In genomic region chr1:74391844-74392441, GRCm38 (mm10) we compare ENCODE assay signal across 8 mouse cellular contexts. TPM values are rescaled to one million over a fixed set of nuclear protein-coding genes. Genes with fewer than 3 reads are reported as not detected.
DNase-seq lines count a peak whose midpoint lies in the region; ATAC-seq and TF ChIP-seq lines count a peak whose summit lies in the region.

No protein-coding gene starts in this region.

- TF ChIP-seq CTCF in MEL (IDR thresholded peaks at IDR 0.05 in 2 of 3, conservative IDR thresholded peaks at IDR 0.05 in 1 of 3; ENCODE audit: control insufficient read depth in 1 of 3, insufficient read depth in 1 of 3, low read depth in 2 of 3, low read length in 3 of 3, poor library complexity in 1 of 3, severe bottlenecking in 1 of 3) = no peak
- TF ChIP-seq CTCF in brain, embryonic 14.5 days (IDR thresholded peaks at IDR 0.05; ENCODE audit: borderline replicate concordance, extremely low read depth, insufficient read depth, insufficient read length) = no peak

- no peak for TF ChIP-seq RAD21 in MEL (IDR thresholded peaks at IDR 0.05; ENCODE audit: low read depth, low read length)

- TF ChIP-seq POLR2A in MEL (IDR thresholded peaks at IDR 0.05; ENCODE audit: control insufficient read depth in 1 of 2, insufficient read depth in 1 of 2, low read depth in 1 of 2, low read length in 2 of 2, poor library complexity in 1 of 2) = 0 out of 4 replicates have a peak, but pooled peaks of 1 of the 2 experiments have one; percentile 53
- 0 out of 2 replicates have a peak, but pooled peaks have one; percentile 30 for TF ChIP-seq POLR2A in brain, embryonic 14.5 days (IDR thresholded peaks at IDR 0.05; ENCODE audit: borderline replicate concordance, extremely low read depth, insufficient read depth, insufficient read length, poor library complexity, severe bottlenecking)

- under 1% methylated on average over 47 of the region's 63 CpGs for WGBS in forebrain, embryonic 11.5 days

- peak overlapping the region; percentile 98 for H3K9ac ChIP-seq in MEL (ENCODE audit: control insufficient read depth, low read depth, low read length, poor library complexity, severe bottlenecking)
- peak overlapping the region; percentile 92 for H3K9ac ChIP-seq in forebrain, embryonic 11.5 days (ENCODE audit: low read length)

- intact Hi-C loops in heart, postnatal 25 days (cut with DNase I) = loop anchor here (2.0 kb wide), 2 partner anchors 59 to 79 kb away; no protein-coding TSS in a partner anchor

- TF ChIP-seq EP300 in MEL (IDR thresholded peaks at IDR 0.05; ENCODE audit: low read depth in 1 of 2, low read length in 2 of 2) = peak in 1 of 2 experiments; percentile 28; a peak in 1 of 4 replicates

- H3K4me3 ChIP-seq in MEL (ENCODE audit: control insufficient read depth in 1 of 2, insufficient read depth in 1 of 2, low read depth in 2 of 2, low read length in 2 of 2) = peak overlapping the region; percentile 78 to 85
- peak overlapping the region; percentile 97 for H3K4me3 ChIP-seq in forebrain, embryonic 11.5 days (ENCODE audit: low read depth, low read length)

- H3K27me3 ChIP-seq in MEL (ENCODE audit: control insufficient read depth in 1 of 2, insufficient read depth in 2 of 2, low read length in 2 of 2) = no peaks in the 10 kb centered on the region
- peaks cover 2% of the 10 kb centered on the region; the same call in 1 of the 2 replicates for H3K27me3 ChIP-seq in forebrain, embryonic 11.5 days (ENCODE audit: control insufficient read depth, insufficient read depth, low read length)

- peak; percentile 67 for ATAC-seq in forebrain, embryonic 11.5 days (replicated peaks; ENCODE audit: low FRiP score)
- ATAC-seq in megakaryocyte-erythroid progenitor cell, adult 5-6 weeks (replicated peaks; ENCODE audit: low FRiP score, low TSS enrichment, poor library complexity, severe bottlenecking) = peak; percentile 40
- ATAC-seq in frontal cortex, adult (ENCODE audit: low TSS enrichment) = no peak

- peaks cover 14% of the 10 kb centered on the region for H3K79me2 ChIP-seq in MEL (ENCODE audit: control insufficient read depth, insufficient read depth, low read length, poor library complexity)

- H3K4me1 ChIP-seq in MEL (ENCODE audit: control insufficient read depth in 1 of 2, insufficient read depth in 2 of 2, low read length in 2 of 2) = peaks cover 0 to 16% of the 10 kb centered on the region in 2 experiments; a peak in 3 of 4 replicates
- H3K4me1 ChIP-seq in forebrain, embryonic 11.5 days (replicated peaks; ENCODE audit: control insufficient read depth, insufficient read depth, low read length) = peaks cover 16% of the 10 kb centered on the region

- H3K9me3 ChIP-seq in MEL (replicated peaks; ENCODE audit: insufficient read depth, low read length) = no peaks in the 10 kb centered on the region
- H3K9me3 ChIP-seq in forebrain, embryonic 11.5 days (ENCODE audit: control insufficient read depth, low read length) = no peaks in the 10 kb centered on the region

- H3K27ac ChIP-seq in MEL (ENCODE audit: control insufficient read depth, low read depth, low read length) = peak overlapping the region; percentile 71
- peak overlapping the region; percentile 94 for H3K27ac ChIP-seq in forebrain, embryonic 11.5 days (ENCODE audit: low read depth, low read length)

- peak overlapping the region; percentile 95 for H3K4me2 ChIP-seq in forebrain, embryonic 11.5 days (ENCODE audit: low read depth, low read length, severe bottlenecking)

- DNase-seq in MEL (ENCODE audit: low read depth, low spot score) = peak; percentile 77
- DNase-seq in brain, embryonic 14.5 days (ENCODE audit: low read depth) = peak; percentile 53
- DNase-seq in forebrain, embryonic 11.5 days (ENCODE audit: low spot score) = peak; percentile 83
- peak; percentile 73 for DNase-seq in heart, postnatal 25 days (ENCODE audit: low spot score)
- DNase-seq in layer of hippocampus, postnatal 36 days = peak; percentile 49 to 62
- DNase-seq in spleen, adult 12 weeks (ENCODE audit: low spot score) = peak; percentile 68

- peaks cover 0 to 10% of the 10 kb centered on the region in 2 experiments; a peak in 2 of 4 replicates for H3K36me3 ChIP-seq in MEL (ENCODE audit: control insufficient read depth in 1 of 2, insufficient read depth in 2 of 2, low read length in 2 of 2)
- peaks cover 10% of the 10 kb centered on the region for H3K36me3 ChIP-seq in forebrain, embryonic 11.5 days (ENCODE audit: control insufficient read depth, insufficient read depth, low read length)

TF ChIP-seq in MEL, 35 proteins besides CTCF, POLR2A, EP300 and RAD21:
- TF ChIP-seq MAZ (IDR thresholded peaks at IDR 0.05; ENCODE audit: low read depth, low read length) (peak; percentile 57; the same call in 1 of the 2 replicates), TAL1 (IDR thresholded peaks at IDR 0.05; ENCODE audit: low read length) (no peak), NELFE (IDR thresholded peaks at IDR 0.05; ENCODE audit: low read depth, low read length) (peak; percentile 42; the same call in 1 of the 2 replicates), TCF12 (IDR thresholded peaks at IDR 0.05; ENCODE audit: low read depth, low read length) (peak; percentile 28; the same call in 1 of the 2 replicates), HCFC1 (IDR thresholded peaks at IDR 0.05; ENCODE audit: low read depth, low read length) (peak; percentile 27), RCOR1 (IDR thresholded peaks at IDR 0.05; ENCODE audit: low read depth, low read length) (no peak), E2F4 (IDR thresholded peaks at IDR 0.05; ENCODE audit: borderline replicate concordance, low read depth, low read length) (peak; percentile 78; the same call in 1 of the 2 replicates), SIN3A (IDR thresholded peaks at IDR 0.05; ENCODE audit: low read length) (no peak; the same call in none of the 2 replicates), ZMIZ1 (IDR thresholded peaks at IDR 0.05; ENCODE audit: low read depth, low read length) (peak; percentile 37; the same call in 1 of the 2 replicates)

RNA-seq across cellular contexts. Expression of gene Ctdsp1, which starts 0.6 kb away (rescaled TPM):
- total RNA-seq in MEL (2012; rRNA removed) = 18.0 TPM in 2 replicates
- 10 to 100 TPM in 1 of 2 experiments, not detected in 1; 69.8 TPM for polyA plus RNA-seq in MEL (2012; ENCODE audit: insufficient read depth in 1 of 2, insufficient read length in 2 of 2, low read depth in 1 of 2, low replicate concordance in 2 of 2, missing spikeins in 1 of 2)
- 34.3 and 40.9 TPM in 2 replicates for polyA plus RNA-seq in brain, embryonic 14.5 days (2012; rRNA removed)
- polyA plus RNA-seq in forebrain, embryonic 11.5 days (2014; fragmentation: Nextera tagmentation; extraction: Ambion mirVana) = 45.7 and 46.9 TPM in 2 replicates
- 100 to 1,000 TPM; 123 to 139 TPM for total RNA-seq in heart, postnatal 25 days (2021)
- total RNA-seq in layer of hippocampus, postnatal 36 days (2021) = 10 to 100 TPM; 25.9 to 28.4 TPM
- 84.0 and 87.0 TPM in 2 replicates for total RNA-seq in megakaryocyte-erythroid progenitor cell, adult 5-6 weeks (2014; fragmentation: Nextera tagmentation)
- 19.5 and 26.8 TPM in 2 replicates for total RNA-seq in megakaryocyte-erythroid progenitor cell, adult 5-6 weeks (2017)

RNA-seq across cellular contexts. Expression of gene Slc11a1, which starts 16.9 kb away (rescaled TPM):
- total RNA-seq in MEL (2012; rRNA removed) = 0.26 TPM in 1 of 2 replicates, not detected in the other
- under 1 TPM in 1 of 2 experiments, not detected in 1; 0.11 TPM for polyA plus RNA-seq in MEL (2012; ENCODE audit: insufficient read depth in 1 of 2, insufficient read length in 2 of 2, low read depth in 1 of 2, low replicate concordance in 2 of 2, missing spikeins in 1 of 2)
- polyA plus RNA-seq in brain, embryonic 14.5 days (2012; rRNA removed) = 3.2 and 4.0 TPM in 2 replicates
- polyA plus RNA-seq in forebrain, embryonic 11.5 days (2014; fragmentation: Nextera tagmentation; extraction: Ambion mirVana) = 1.0 and 1.9 TPM in 2 replicates
- total RNA-seq in heart, postnatal 25 days (2021) = 1 to 10 TPM; 2.5 to 3.2 TPM
- 1 to 10 TPM; 2.6 to 3.6 TPM for total RNA-seq in layer of hippocampus, postnatal 36 days (2021)
- total RNA-seq in megakaryocyte-erythroid progenitor cell, adult 5-6 weeks (2014; fragmentation: Nextera tagmentation) = not detected in 2 replicates
- 0.42 TPM in 1 of 2 replicates, not detected in the other for total RNA-seq in megakaryocyte-erythroid progenitor cell, adult 5-6 weeks (2017)

RNA-seq across cellular contexts. Expression of gene Vil1, which starts 17.2 kb away (rescaled TPM):
- total RNA-seq in MEL (2012; rRNA removed) = 0.03 and 0.04 TPM in 2 replicates
- under 1 TPM in 1 of 2 experiments, not detected in 1; 0.04 TPM for polyA plus RNA-seq in MEL (2012; ENCODE audit: insufficient read depth in 1 of 2, insufficient read length in 2 of 2, low read depth in 1 of 2, low replicate concordance in 2 of 2, missing spikeins in 1 of 2)
- polyA plus RNA-seq in brain, embryonic 14.5 days (2012; rRNA removed) = 0.03 and 0.08 TPM in 2 replicates
- 0.13 and 0.21 TPM in 2 replicates for polyA plus RNA-seq in forebrain, embryonic 11.5 days (2014; fragmentation: Nextera tagmentation; extraction: Ambion mirVana)
- total RNA-seq in heart, postnatal 25 days (2021) = 1 to 10 TPM in 1 of 2 experiments, under 1 TPM in 1; 0.57 to 1.0 TPM
- under 1 TPM; 0.10 to 0.33 TPM for total RNA-seq in layer of hippocampus, postnatal 36 days (2021)
- total RNA-seq in megakaryocyte-erythroid progenitor cell, adult 5-6 weeks (2014; fragmentation: Nextera tagmentation) = not detected in 2 replicates
- not detected in 2 replicates for total RNA-seq in megakaryocyte-erythroid progenitor cell, adult 5-6 weeks (2017)

RNA-seq across cellular contexts. Expression of gene Catip, which starts 30.0 kb away (rescaled TPM):
- total RNA-seq in MEL (2012; rRNA removed) = 0.08 TPM in 1 of 2 replicates, not detected in the other
- polyA plus RNA-seq in MEL (2012; ENCODE audit: insufficient read depth in 1 of 2, insufficient read length in 2 of 2, low read depth in 1 of 2, low replicate concordance in 2 of 2, missing spikeins in 1 of 2) = under 1 TPM in 1 of 2 experiments, not detected in 1; 0.08 TPM
- 1.0 and 3.1 TPM in 2 replicates for polyA plus RNA-seq in brain, embryonic 14.5 days (2012; rRNA removed)
- polyA plus RNA-seq in forebrain, embryonic 11.5 days (2014; fragmentation: Nextera tagmentation; extraction: Ambion mirVana) = 0.52 TPM in 1 of 2 replicates, not detected in the other
- under 1 TPM; 0.18 to 0.28 TPM for total RNA-seq in heart, postnatal 25 days (2021)
- 1 to 10 TPM; 1.0 to 1.2 TPM for total RNA-seq in layer of hippocampus, postnatal 36 days (2021)
- total RNA-seq in megakaryocyte-erythroid progenitor cell, adult 5-6 weeks (2014; fragmentation: Nextera tagmentation) = not detected in 2 replicates
- not detected in 2 replicates for total RNA-seq in megakaryocyte-erythroid progenitor cell, adult 5-6 weeks (2017)
